Mouse (Mus musculus) hindbrain, embryonic 15.5 days (tissue): ENCODE measurements at regions not wholly inside any gene's neighbourhood (a gene's known extent, or its start where the extent isn't known, plus 50 kb on each side); places are given as distances from the start of the nearest gene placed in this dataset.

Experiments used
- ATAC-seq: fragments of 200-750 bp; cut with Nextera tagmentation; 2 replicates; pipeline ENCODE4 v1.8.0; 2017; ENCODE audit warnings: low read depth, moderate number of reproducible peaks, moderate TSS enrichment; ENCODE audit not compliant: low FRiP score
- H3K27ac ChIP-seq: fragments of 300-500 bp; sonication (generic); replicated peaks from 2 replicates; pipeline ENCODE4 v1.5.1; 2015; ENCODE audit warnings: mild to moderate bottlenecking, inconsistent platforms
- H3K27me3 ChIP-seq: fragments of 300-500 bp; sonication (generic); 2 replicates; pipeline ENCODE4 v1.6.1; 2015; ENCODE audit warnings: control low read depth, inconsistent platforms
- H3K36me3 ChIP-seq: fragments of 300-500 bp; sonication (generic); 2 replicates; pipeline ENCODE4 v1.6.1; 2015; ENCODE audit warnings: control low read depth, inconsistent platforms
- H3K4me1 ChIP-seq: fragments of 300-500 bp; sonication (generic); replicated peaks from 2 replicates; pipeline ENCODE4 v1.6.1; 2015; ENCODE audit warnings: control low read depth, inconsistent platforms
- H3K4me2 ChIP-seq: fragments of 300-500 bp; sonication (generic); 2 replicates; pipeline ENCODE4 v1.6.1; 2015; ENCODE audit warnings: moderate library complexity, mild to moderate bottlenecking, inconsistent platforms
- H3K4me3 ChIP-seq: fragments of 300-500 bp; sonication (generic); 2 replicates; pipeline ENCODE4 v1.5.1; 2015; ENCODE audit warnings: mild to moderate bottlenecking, inconsistent platforms
- H3K9ac ChIP-seq: fragments of 300-500 bp; sonication (generic); 2 replicates; pipeline ENCODE4 v1.6.1; 2015; ENCODE audit warnings: inconsistent platforms
- H3K9me3 ChIP-seq: fragments of 300-500 bp; sonication (generic); 2 replicates; pipeline ENCODE4 v1.6.1; 2016; ENCODE audit warnings: control low read depth, inconsistent platforms
- WGBS: fragments of 180-500 bp; shearing (Covaris S2); methylation state at CpG from one replicate; pipeline ENCODE4 v1.1.7; 2015; 5-methylcytosine and 5-hydroxymethylcytosine counted together

- no peak overlapping the region for H3K4me3 ChIP-seq
- H3K9ac ChIP-seq = no peak overlapping the region
- no peaks in the 10 kb centered on the region for H3K4me1 ChIP-seq
- WGBS = 86% methylated on average over 5 of the region's 5 CpGs
- no peak overlapping the region for H3K27ac ChIP-seq
- H3K9me3 ChIP-seq = no peaks in the 10 kb centered on the region
- ATAC-seq = no peak
- H3K27me3 ChIP-seq = no peaks in the 10 kb centered on the region
- no peak overlapping the region for H3K4me2 ChIP-seq
- H3K36me3 ChIP-seq = no peaks in the 10 kb centered on the region
Observed at GRCm38 (mm10) chr6:49965944-49966545, 143.5 kb downstream of the Npy start.

GRCm38 (mm10) chr6:49966555-49966954 lies 143.5 kb upstream of the Mpp6 start:
- H3K27ac ChIP-seq = no peak overlapping the region
- no peaks in the 10 kb centered on the region for H3K36me3 ChIP-seq
- no peaks in the 10 kb centered on the region for H3K4me1 ChIP-seq
- no peaks in the 10 kb centered on the region for H3K27me3 ChIP-seq
- no peak for ATAC-seq
- no peak overlapping the region for H3K4me3 ChIP-seq
- WGBS = 89% methylated on average over 3 of the region's 3 CpGs
- H3K9me3 ChIP-seq = no peaks in the 10 kb centered on the region
- H3K9ac ChIP-seq = no peak overlapping the region
- no peak overlapping the region for H3K4me2 ChIP-seq

GRCm38 (mm10) chr6:49973258-49973865 lies 136.7 kb upstream of the Mpp6 start:
- Histone ChIP-seq H3K36me3 (no peaks in the 10 kb centered on the region), H3K9ac (no peak overlapping the region), H3K4me2 (no peak overlapping the region), H3K9me3 (no peaks in the 10 kb centered on the region), H3K27ac (no peak overlapping the region), H3K27me3 (no peaks in the 10 kb centered on the region), H3K4me1 (0 out of 2 replicates have a peak, but pooled peaks cover 4% of the 10 kb centered on the region), H3K4me3 (no peak overlapping the region)
- WGBS = 81% methylated on average over 7 of the region's 7 CpGs
- no peak for ATAC-seq

GRCm38 (mm10) chr6:49977783-49978182 lies 132.3 kb upstream of the Mpp6 start:
- Histone ChIP-seq H3K4me2 (0 out of 2 replicates have a peak overlapping the region, but pooled peaks have one; percentile 1), H3K9me3 (no peaks in the 10 kb centered on the region), H3K4me3 (no peak overlapping the region), H3K4me1 (peaks cover 12% of the 10 kb centered on the region; the same call in 1 of the 2 replicates), H3K27ac (no peak overlapping the region), H3K36me3 (no peaks in the 10 kb centered on the region), H3K27me3 (no peaks in the 10 kb centered on the region), H3K9ac (no peak overlapping the region)
- peak; percentile 42; the same call in 1 of the 2 replicates for ATAC-seq
- 53% methylated on average over 11 of the region's 11 CpGs for WGBS

GRCm38 (mm10) chr6:49983740-49984139 lies 126.3 kb upstream of the Mpp6 start:
- ATAC-seq = no peak
- Histone ChIP-seq H3K4me1 (peaks cover 4% of the 10 kb centered on the region), H3K27ac (no peak overlapping the region), H3K9me3 (no peaks in the 10 kb centered on the region), H3K27me3 (no peaks in the 10 kb centered on the region), H3K9ac (no peak overlapping the region), H3K4me3 (no peak overlapping the region), H3K4me2 (no peak overlapping the region), H3K36me3 (no peaks in the 10 kb centered on the region)
- WGBS = 64% methylated on average over 4 of the region's 4 CpGs

GRCm38 (mm10) chr6:49985127-49985526 lies 124.9 kb upstream of the Mpp6 start:
- Histone ChIP-seq H3K9me3 (no peaks in the 10 kb centered on the region), H3K9ac (no peak overlapping the region), H3K4me1 (no peaks in the 10 kb centered on the region; the same call in 1 of the 2 replicates), H3K27me3 (no peaks in the 10 kb centered on the region), H3K4me3 (no peak overlapping the region), H3K4me2 (no peak overlapping the region), H3K36me3 (no peaks in the 10 kb centered on the region), H3K27ac (no peak overlapping the region)
- 28% methylated on average over 6 of the region's 6 CpGs for WGBS
- no peak for ATAC-seq

- Histone ChIP-seq H3K27ac (no peak overlapping the region), H3K27me3 (no peaks in the 10 kb centered on the region), H3K4me1 (no peaks in the 10 kb centered on the region; the same call in 1 of the 2 replicates), H3K36me3 (no peaks in the 10 kb centered on the region), H3K9ac (no peak overlapping the region), H3K9me3 (no peaks in the 10 kb centered on the region), H3K4me2 (no peak overlapping the region), H3K4me3 (no peak overlapping the region)
- 94% methylated on average over 5 of the region's 5 CpGs for WGBS
- ATAC-seq = no peak
Observed at GRCm38 (mm10) chr6:49987141-49987540, 122.9 kb upstream of the Mpp6 start.

GRCm38 (mm10) chr6:49987541-49988210 lies 122.4 kb upstream of the Mpp6 start:
- ATAC-seq = no peak
- Histone ChIP-seq H3K27ac (no peak overlapping the region), H3K4me3 (no peak overlapping the region), H3K27me3 (no peaks in the 10 kb centered on the region), H3K4me1 (no peaks in the 10 kb centered on the region; the same call in 1 of the 2 replicates), H3K4me2 (no peak overlapping the region), H3K36me3 (no peaks in the 10 kb centered on the region), H3K9me3 (no peaks in the 10 kb centered on the region), H3K9ac (no peak overlapping the region)
- WGBS = 86% methylated on average over 3 of the region's 3 CpGs

GRCm38 (mm10) chr6:49989585-49990521 lies 120.2 kb upstream of the Mpp6 start:
- Histone ChIP-seq H3K27me3 (no peaks in the 10 kb centered on the region), H3K9ac (no peak overlapping the region), H3K4me2 (no peak overlapping the region), H3K4me1 (no peaks in the 10 kb centered on the region; the same call in 1 of the 2 replicates), H3K36me3 (no peaks in the 10 kb centered on the region), H3K4me3 (no peak overlapping the region), H3K27ac (no peak overlapping the region), H3K9me3 (no peaks in the 10 kb centered on the region)
- no peak for ATAC-seq
- 88% methylated on average over 9 of the region's 9 CpGs for WGBS

GRCm38 (mm10) chr6:49990522-49990858 lies 119.6 kb upstream of the Mpp6 start:
- WGBS = 55% methylated on average over 8 of the region's 8 CpGs
- Histone ChIP-seq H3K27ac (no peak overlapping the region), H3K9ac (no peak overlapping the region), H3K4me1 (no peaks in the 10 kb centered on the region; the same call in 1 of the 2 replicates), H3K27me3 (no peaks in the 10 kb centered on the region), H3K36me3 (no peaks in the 10 kb centered on the region), H3K9me3 (no peaks in the 10 kb centered on the region), H3K4me3 (no peak overlapping the region), H3K4me2 (no peak overlapping the region)
- no peak for ATAC-seq

- Histone ChIP-seq H3K4me2 (no peak overlapping the region), H3K27ac (no peak overlapping the region), H3K27me3 (no peaks in the 10 kb centered on the region), H3K36me3 (no peaks in the 10 kb centered on the region), H3K9ac (no peak overlapping the region), H3K4me1 (no peaks in the 10 kb centered on the region), H3K4me3 (no peak overlapping the region), H3K9me3 (no peaks in the 10 kb centered on the region)
- ATAC-seq = no peak
- whole genome bisulfite sequencing = 72% methylated on average over 11 of the region's 11 CpGs
Observed at GRCm38 (mm10) chr6:49999365-49999764, 110.7 kb upstream of the Mpp6 start.
